Mouse (Mus musculus) adrenal gland, adult (tissue): Measurements from ENCODE around the gene Prex1.

Experiments used
- DNase-seq, 2 experiments: peaks; one replicate each; pipeline ENCODE4 v3.0.0; 2022 to 2023; ENCODE audit warnings: low spot score in 1 of 2; ENCODE audit not compliant: inconsistent age in 2 of 2

Gene Prex1

DNA sequence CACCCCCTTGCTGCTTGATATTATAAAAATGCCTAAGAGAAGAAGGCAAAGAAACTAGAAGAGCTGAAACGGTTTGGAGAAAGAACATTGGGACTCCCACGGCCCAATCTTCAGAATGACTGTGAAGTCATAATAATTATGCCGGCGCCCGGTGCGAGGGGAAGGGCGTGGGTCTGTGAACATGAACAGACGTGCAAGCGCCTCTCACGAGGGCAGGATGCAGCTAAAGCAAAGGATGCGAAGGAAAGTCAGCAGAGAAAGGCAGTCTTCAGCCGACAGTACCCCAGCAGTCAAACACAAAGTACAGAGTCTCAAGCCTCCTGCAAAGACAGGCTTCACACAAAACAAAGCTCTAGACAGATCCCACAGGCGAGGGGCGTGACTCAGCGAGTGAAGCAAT is 49.1 kb downstream of the Prex1 start:
- no peak for DNase-seq

DNA sequence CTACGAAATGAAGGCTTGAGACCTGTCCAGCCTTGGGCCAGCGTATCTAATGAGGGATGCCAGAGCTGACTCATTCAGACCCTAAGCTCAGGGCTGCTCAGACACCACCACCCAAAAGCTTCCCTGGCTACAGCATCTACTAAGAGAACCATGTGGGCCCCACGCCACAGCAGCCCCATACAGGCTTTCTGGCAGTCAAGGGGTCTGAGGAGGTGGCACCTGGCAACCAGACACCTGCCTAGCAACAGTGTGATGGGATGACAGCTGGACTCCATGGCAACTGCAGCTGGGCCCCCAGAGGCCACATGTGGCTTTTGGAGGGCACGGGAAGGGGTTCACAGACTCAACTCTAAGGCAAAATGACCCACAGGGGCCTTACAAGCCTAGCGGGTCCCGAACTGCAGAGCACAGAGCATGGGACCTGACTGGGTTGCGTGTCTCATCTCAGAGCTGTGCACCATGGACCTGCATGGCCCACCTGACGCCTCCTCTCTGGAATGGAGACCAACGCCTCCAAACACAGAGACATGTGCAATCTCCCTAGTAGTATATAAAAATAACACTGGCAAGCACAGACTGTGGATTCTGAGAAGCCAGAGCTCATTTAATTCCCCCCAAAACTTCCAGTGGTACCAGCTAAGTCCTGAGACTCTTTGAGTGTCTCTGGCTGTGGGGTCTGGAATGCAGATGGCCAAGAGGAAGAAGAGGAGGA is 50.2 kb downstream of the Prex1 start:
- DNase-seq, result no peak

DNA sequence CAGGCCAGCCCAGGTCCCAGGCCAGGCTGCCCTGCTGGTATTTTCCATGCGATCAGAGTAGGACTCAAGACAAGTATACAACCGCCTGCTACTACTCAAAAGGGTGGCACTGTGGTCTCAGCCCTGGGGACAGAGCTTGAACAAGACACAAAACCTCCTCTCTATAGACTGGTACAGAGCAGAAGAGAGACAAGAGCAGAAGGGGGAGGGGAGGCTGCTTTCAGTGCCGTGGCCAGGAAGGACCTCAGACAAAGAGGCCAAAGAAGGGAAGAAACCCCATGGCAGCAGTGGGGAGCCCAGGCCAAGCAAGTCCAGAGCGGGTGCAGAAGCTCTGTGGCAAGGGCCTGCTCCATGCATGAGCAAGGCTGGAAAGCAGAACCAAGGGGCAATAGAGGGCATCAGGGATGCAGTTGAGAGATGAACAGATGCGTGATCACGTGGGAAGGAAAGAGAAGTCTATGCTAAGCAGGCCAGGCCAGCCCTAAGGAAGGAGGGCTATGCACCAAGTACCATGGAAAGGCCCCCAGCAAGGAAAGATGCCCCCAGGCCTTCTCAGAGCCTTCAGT is 51.0 kb downstream of the Prex1 start:
- DNase-seq, result no peak

DNA sequence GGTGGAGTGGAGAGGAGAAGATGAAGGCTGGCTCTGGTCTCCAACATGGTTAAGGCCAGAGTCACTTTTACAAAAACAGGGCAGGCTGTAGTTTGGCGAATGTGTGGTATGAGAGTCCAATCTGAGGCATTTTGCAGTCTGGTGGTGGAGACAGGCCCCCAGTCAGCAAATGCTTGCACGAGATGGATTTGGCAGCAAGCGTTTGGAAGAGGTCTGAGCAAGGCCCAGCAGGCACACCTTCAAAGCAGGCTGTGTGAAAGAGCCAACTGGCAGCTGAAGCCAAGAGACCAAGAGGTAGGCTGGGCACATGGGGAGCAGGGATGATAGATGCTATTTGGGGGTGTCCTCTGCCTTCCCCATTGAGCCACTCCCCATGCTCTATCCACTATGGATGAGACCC is 51.7 kb downstream of the Prex1 start:
- DNase-seq, result no peak

DNA sequence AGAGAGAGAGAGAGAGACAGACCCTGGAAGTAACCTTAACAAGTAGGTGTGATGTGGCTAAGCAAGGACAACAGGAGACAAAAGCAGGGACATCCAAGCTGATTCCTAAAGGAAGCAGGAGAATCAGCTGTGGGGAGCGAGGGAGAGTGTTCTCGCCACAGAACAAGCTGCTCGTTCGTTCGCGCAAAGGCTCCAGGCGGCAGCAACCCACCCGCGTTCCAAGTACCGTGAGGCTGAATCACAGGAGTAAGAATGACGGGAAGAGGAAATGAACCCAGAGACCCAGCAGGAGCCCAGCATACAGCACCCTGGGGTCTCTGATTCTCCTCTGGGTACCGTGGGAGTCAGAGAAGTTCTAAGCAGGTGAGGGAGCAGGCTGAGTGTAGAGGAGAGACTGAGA is 52.1 kb downstream of the Prex1 start:
- DNase-seq, result no peak

DNA sequence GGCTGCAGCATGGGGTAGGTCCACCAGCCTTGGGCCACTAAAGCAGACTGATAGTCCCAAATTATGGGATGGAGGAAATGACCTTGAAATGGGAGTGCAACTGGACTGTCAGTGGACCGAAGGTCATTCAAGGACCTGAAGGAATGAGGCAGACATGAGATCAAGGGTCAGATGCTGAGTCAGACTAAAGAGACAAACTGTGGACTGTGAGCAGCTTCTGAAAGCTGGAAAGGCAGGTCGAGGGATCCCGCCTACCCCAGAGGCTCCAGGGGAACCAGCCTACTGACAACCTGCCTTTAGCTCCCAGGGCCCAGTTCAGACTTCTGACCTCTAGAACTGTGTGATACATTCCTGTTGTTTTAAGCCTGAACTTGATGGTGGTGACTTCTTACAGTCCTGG is 55.3 kb downstream of the Prex1 start:
- peak in 1 of 2 experiments; percentile 58 for DNase-seq

DNA sequence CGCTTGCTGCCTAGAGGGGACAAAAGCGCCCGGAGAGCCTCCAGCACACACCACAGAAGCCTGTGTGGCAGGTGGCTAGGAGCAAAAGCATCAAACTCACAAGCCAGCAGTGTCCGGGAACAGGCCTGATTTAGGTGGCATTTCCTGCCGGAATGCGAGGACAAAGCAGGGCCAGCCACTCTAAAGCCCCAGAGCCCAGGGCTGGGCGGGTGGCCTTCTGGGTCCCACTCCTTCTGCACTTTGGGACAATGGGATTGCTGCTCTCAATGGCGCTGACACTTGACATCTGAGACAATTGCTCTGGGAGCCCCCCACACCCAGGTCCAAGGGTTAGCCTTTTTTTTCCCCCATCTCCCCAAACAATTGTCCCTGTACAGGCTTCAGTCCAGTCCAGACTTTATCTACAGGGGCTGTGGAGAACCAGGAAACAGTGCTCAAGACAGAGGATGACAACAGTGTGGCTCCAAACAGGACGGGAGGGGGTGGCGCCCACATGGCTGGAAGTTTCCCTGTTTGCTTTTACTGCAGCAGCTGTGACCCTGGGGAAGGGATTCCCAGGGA is 56.1 kb downstream of the Prex1 start:
- DNase-seq, result peak in 1 of 2 experiments; percentile 43

DNA sequence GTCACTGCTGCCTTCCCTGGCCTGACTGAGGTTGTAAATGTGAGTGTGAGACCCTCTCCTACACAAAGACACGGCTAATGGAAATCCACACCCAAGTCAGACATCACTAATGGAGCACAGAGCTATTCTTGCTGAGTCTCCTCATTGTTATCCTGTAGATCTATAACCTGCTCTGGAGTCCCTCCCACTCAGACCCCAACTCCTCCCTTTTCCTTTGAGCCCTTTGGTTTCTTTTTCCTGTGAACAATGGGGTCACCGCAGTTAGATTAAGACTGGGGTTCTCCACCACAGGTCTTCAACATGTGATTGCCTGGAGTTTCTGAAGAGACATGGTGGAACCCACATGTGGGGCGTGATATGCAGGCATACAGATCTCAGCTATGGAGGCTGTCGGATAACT is 57.0 kb downstream of the Prex1 start:
- peak in 1 of 2 experiments; percentile 29 for DNase-seq

DNA sequence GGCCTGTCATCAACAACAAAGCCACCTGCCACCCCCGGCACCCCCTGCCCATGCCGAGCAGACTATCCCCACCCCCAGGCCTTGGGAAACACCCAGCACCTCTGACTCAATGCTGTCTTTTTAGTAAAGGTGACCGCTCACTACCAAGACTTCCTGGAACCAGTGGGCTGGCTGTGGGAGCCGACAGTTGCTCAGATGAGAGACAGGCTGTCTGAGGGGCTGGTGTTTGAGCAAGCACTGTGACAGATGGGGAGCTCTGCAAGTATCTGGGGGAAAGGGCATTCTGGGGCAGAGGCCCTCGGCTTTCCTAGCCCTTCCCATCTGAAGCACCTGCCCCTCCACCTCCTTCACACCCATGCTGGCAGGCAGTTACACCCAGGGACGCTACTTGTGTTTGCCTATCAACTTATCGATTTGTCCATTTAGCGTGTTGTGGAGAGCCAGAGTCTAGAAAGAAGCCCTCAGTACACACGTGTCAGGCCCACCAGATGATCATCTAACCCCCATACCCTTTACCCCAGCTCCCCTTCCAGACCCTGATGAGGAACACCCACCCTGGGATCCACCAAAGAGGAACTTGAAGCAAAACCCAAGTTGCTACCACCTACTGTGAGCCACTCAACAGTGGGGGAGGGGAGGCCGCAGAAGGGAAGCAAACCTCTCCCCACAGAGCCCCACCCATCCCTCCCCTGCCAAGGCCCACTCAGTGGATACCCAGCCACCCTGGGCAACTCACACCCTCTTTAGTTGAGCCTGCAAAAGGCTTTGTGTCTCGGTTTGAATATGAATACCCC is 57.7 kb downstream of the Prex1 start:
- DNase-seq, result no peak

DNA sequence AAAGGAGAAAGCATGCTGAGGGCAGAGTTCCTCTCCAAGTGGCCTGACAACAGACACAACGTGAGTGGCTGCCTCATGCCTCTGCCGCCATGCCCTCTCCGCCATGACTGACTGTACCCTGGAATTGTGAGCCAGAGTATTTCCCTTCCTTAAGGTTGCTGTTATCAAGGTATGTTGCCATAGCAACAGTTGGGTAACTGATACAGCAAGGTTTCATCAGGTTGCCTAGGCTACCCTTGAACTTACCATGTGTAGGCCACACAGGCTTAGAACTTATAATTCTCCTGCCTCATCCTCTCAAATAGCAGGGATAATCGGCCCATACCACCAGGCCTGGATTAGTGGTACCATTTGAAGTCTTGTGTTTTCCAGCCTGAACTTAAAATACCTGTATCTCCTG is 58.3 kb downstream of the Prex1 start:
- DNase-seq, result no peak

DNA sequence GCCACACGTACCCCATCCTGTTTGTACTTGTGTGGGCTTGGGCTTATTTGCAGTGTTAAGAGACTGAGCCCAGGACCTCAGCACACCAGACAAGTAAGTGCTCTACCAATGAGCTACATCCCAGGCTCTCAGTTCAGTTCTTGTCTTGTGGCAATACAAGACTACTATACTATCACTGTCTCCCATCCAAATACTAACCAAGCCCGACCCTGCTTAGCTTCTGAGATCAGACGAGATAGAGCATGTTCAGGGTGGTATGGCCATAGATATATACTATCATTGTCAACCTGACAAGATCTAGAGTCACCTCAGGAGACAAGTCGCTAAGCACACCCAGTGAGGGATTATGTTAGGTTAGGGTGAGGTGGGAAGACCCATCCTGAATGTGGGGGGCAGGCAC is 58.8 kb downstream of the Prex1 start:
- no peak for DNase-seq

DNA sequence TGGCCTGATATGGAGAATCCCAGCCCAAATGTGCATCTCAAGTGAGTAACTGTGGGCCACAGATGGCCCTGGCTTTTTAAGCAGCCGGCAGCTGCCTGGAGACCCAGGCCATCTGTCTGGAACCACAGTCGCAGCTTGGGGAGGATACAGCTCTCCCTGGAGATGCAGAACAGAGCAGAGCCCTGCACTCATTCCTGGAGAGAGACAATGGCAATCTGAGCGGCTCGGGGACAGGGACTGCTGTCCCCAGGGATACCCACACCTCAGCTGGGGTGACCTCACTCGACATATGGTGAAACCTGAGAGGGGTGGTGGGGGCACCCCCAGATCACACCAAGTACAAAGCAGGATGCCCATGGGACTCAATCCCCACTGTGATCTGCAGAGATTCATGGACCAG is 60.1 kb downstream of the Prex1 start:
- DNase-seq, result no peak

DNA sequence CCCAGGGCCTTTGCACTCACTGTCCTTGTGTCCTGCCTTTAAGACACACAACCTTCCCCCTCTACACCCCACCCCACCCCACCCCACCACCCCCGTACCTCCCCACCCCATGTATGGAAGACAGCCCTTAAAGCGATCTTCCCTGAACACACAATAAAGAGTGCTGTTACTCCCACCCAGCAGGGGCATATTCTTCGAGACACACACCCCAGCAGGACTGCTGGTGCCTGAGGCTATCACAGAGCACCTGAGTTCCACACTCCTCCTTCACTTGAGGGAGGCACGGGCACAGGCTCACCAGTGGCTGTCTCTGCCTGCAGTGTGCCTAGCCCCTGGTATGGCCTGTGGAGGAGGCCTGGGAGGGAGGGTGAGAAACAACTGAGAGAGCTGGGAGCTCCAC is 61.0 kb downstream of the Prex1 start:
- DNase-seq, result no peak

DNA sequence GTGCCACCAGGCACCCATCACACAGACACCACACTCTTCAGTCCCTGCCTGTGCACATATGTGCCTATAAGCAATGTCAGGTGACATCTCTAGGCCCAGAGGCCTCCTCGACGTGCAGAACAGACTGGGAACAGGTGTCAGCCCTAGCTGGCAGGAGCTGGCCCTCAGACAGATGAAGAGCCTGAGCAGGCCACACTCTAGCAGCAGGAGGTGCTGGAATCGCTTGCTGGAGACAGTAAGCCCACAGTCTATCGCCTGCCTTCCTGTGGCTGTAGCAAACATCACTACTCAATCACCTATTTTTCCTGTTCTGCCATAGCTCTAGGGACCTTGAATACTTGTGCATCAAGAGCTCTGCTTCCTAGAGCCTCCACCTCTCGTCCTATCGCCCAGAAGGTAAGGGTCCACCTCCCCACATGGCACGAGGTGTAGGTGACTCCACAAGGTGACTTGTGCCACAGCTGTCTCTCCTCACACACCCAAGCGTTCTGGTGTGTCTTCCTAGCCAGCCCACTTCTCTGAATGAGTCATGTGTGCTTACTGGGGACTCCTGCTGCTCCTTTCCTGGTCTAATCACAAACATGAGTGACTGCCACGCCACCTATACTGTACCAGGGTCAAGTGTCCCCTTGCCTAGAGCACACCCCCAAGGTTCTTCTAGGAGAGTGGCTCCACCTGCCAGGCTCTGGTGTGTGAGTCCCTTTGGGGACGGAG is 62.2 kb downstream of the Prex1 start:
- no peak for DNase-seq

DNA sequence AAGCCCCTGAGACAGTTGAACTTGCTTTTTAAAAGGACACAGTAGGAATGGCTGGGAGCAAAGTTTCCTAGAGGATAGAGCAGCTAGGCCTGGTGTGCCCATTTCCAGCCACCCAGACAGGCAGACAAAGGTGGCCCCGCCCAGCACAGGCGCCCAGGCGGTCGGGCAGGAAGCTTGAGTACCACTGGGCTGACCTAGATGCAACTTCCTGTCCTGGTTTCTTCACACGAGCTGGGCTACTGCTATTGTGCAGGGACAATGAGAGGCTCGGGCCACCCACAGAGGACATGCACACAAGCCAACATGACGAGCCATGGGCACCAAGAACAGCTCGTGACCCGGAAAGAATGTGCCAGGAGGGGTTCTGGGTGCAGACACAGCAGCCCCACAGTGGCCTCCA is 63.2 kb downstream of the Prex1 start:
- DNase-seq, result peak; percentile 39 to 62

DNA sequence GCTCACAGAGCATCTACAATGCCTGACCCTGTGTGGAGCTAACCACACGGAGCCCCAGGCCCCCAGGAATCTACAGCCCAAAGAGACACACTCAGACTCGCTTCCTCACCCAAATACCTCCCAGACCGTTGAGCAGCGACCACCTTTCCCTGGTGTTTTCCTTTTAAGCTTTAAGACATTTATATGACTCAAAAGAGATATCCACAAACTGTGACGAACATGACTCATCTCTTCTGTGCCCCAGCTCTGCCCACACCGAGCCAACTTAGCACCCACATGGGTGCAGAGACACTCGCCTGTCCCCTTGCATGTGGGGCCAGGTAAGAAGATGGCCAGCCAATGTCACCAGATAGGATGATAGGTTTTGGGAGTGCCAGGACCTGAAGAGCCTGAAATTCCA is 66.4 kb downstream of the Prex1 start:
- DNase-seq, result peak in 1 of 2 experiments; percentile 33

DNA sequence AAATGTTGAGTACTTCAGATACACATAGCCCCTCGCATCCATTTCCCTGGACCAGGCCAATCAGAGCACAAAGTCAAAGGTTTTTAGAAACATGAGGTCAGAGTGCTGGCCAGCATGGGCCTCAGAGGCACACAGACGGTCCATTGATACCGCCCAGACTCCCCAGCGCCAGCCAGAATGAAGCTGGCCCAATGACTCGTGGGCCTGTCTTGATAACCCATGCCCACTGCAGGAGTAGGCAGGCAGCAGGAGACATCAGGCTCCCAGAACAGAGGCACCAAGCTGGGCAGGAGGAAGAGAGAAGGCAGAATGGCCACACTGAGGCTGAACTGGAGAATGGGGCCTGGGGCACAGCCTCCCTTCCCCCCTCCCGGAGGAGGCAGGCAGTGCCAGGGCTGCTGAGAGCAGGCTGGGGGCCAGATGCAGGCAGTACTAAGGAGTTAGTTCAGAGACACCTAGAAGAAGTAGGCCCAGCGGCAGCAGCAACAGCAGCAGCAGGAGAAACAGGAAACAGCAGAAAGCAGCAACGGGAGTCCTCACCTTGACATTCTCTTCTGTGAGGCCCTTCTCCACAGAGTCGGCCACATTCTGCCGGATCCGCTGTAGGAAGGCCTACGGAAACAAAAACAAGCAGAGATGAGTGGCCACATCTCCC is 67.1 kb downstream of the Prex1 start:
- peak; percentile 32 to 67 for DNase-seq

DNA sequence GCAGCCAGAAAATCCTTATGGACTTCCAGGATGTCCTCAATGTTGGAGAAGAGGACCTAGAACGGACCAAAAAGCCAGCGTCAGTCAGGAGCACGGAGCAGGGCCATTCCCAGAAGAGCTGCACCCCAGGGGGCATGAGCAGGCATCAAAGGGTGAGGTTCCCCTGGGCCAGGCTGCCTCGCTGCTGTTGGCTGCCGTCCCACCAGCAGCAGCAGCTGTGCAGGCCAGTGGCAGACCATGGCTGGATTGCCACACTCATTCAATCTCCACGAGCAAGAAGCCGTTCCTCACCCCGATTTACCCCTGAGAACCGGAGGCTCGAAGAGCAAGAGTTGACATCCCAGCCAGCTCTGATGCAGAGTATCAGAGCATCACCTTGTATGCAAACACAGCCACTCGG is 68.8 kb downstream of the Prex1 start:
- DNase-seq, result peak in 1 of 2 experiments; percentile 30

DNA sequence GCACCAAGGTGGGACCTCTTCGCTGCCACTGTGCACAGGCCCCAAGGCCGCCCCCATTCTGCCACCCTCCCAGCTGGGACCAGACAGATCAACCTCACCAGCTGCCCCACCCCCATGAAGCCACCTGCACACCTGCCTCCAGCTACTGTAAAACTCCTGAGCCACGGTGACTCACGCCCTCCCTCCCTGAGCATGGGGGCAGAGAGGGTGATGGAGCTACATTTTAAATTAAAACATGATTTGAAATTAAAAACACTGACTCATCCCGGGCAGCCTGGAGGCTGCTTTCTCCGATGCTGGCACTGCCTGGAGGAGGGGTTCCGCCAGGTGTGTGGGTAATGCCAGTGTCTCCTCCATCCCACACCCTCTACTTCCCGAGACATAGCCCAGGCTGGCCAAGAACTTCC is 71.0 kb downstream of the Prex1 start:
- DNase-seq, result no peak

DNA sequence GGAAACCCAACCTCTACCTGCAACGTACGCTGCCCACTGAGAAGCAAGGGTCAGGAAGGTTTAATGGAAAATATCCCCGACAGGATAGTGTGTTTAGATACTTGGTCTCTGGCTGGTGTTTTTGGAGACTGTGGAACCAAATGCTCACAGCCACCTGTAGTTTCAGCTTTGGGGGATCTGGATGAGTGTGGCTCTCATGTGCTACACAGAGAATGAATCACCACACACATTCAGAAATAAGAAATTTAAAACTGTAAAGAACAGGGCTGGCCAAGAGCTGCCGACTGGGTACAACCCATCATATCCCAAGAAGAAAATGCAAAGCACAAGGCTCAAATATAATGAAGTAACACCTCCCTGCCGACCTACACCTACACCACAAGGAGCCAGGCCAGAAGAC is 73.9 kb downstream of the Prex1 start:
- DNase-seq, result no peak
